Mouse (Mus musculus): ENCODE measurements around the gene Hist1h1a.
"Not testable (repeated sequence)": the region's sequence is repeated elsewhere in the genome, so short reads cannot be mapped to it uniquely, and the experiment has no call there.

The Hist1h1a gene

GRCm38 (mm10) chr13:23763586-23764323, at the start of gene Hist1h1a:
Gene Hist1h1a (plus strand): TSS chr13:23763666.
- peak; percentile 96 for DNase-seq (ENCODE audit: low read depth, low spot score)

DNA sequence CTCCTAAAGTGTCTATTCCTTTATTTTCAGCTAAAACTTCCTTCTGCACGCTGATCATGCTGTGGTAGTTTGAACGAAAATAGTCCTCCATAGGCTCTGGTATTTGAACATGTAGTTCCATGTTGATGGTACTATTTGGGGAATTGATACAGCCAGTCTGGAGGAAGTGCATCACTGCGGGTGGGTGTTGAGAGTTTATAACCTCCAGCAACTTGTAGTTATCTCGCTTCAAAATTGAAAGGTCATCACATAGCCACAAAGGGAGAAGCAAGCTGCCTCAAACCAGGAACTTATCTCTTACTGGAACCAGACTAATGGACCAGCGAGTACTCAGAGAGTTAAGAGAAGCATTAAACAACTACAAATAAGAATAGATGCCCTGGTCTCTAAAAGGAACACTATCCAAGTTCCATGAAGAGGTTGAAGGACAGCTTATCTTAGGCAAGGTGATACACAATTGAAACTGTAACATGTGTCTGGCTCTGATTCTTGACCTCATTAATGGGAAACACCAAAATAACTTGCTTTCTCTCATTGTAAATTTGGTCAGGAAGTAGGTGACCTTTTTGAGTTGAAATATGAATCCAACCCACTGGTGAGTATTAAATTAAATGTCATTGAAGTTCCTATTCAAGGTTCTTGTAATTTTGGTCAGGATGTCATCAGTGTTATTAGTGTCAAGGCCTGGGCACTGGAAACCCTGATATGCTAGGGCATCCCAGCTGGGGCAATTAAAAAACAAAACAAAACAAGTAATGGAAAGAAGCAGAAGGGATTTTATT, 47.0 kb upstream of the Hist1h1a start:
- no peak for DNase-seq (ENCODE audit: low read depth, low spot score)

DNA sequence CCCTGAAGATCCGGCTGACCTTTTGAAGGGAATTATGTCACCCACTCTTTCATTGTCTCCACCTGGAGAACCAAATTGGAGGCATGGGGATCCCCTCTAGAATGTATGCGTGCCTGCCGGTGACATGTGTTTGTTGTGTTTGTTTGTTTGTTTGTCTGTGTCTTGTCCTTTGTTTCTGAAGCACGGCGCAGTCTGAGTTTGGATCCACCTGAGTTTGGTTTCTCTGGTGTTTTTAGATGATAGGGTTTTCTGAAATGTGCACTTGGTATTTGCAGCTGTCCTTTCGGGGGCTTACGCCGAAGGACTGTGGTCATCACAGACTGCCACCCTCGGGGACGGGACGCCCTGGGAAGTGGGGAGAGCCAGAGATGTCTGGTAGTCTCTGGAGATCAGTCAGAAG, 46.3 kb upstream of the Hist1h1a start:
- no peak for DNase-seq (ENCODE audit: low read depth, low spot score)

GRCm38 (mm10) chr13:23717593-23718245, 45.7 kb upstream of the Hist1h1a start:
- DNase-seq (ENCODE audit: low read depth, low spot score), result not testable (repeated sequence)

DNA sequence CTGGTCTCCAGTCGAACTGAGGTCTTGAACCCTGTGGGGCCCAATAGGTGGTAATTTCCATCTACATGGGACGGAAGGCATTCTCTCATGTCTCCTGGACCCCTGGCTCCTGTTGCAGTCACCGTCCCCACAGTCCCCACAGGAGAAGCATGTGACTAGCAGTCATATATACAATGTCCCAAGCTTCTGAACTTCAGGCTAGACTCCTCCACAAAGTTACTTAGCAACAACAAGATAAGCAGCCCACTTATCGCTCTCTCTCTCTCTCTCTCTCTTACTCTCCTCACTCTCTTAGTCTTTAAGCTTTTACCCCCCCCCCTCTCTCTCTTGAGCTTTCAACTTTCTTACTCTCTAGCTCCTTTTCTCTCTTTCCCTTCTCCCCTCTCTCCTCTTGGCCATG, 39.2 kb upstream of the Hist1h1a start:
- DNase-seq (ENCODE audit: low read depth, low spot score), result no peak

DNA sequence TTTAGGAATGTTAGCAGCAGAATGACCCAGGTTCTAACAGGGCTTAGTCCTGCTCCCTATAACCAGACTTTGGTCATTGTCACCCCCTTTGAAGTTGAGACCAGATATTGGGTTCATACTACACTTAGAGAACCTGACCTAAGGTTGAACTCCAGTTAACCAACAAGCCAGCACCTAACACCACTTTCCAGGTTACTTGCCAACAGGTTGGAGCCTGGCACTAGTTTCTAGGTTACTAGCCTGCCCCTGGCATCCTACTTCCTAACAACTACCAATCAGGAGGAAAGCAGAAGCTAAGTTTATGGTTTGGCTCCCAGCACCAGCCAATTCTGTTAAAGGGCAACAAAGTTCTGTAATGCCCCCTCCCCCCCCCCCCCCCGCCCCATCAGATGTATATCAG, 38.3 kb upstream of the Hist1h1a start:
- no peak for DNase-seq (ENCODE audit: low read depth, low spot score)

- DNase-seq (ENCODE audit: low read depth, low spot score), result no peak
Observed at GRCm38 (mm10) chr13:23728472-23729191, 34.8 kb upstream of the Hist1h1a start.

- no peak for DNase-seq (ENCODE audit: low read depth, low spot score)
Observed at GRCm38 (mm10) chr13:23729192-23729525, 34.3 kb upstream of the Hist1h1a start.

GRCm38 (mm10) chr13:23729706-23730105, 33.8 kb upstream of the Hist1h1a start:
- DNase-seq (ENCODE audit: low read depth, low spot score), result no peak

GRCm38 (mm10) chr13:23730479-23730878, 33.0 kb upstream of the Hist1h1a start:
- DNase-seq (ENCODE audit: low read depth, low spot score), result no peak

- DNase-seq (ENCODE audit: low read depth, low spot score), result peak; percentile 80
Observed at GRCm38 (mm10) chr13:23732156-23732804, 31.2 kb upstream of the Hist1h1a start.

GRCm38 (mm10) chr13:23737091-23737490, 26.4 kb upstream of the Hist1h1a start:
- DNase-seq (ENCODE audit: low read depth, low spot score), result no peak

DNA sequence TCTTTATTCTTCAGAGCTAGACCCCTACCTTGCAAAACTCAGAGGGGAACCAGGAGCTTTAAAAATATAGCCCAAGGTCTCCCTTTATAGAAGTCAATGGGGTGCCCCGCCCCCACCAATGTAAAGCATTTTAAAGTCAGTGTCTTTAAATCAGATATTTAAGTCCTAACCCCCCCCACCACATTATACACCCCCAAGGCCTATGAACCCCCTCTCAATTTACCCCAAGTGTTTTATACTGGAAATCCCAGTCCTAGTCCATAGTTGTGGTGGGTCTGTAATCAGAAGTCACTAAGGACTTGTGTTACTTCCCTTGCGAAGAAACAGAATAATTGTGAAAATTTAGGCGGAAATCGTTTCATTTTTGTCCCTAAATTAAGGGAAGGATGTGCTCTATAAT, 25.4 kb upstream of the Hist1h1a start:
- no peak for DNase-seq (ENCODE audit: low read depth, low spot score)

DNA sequence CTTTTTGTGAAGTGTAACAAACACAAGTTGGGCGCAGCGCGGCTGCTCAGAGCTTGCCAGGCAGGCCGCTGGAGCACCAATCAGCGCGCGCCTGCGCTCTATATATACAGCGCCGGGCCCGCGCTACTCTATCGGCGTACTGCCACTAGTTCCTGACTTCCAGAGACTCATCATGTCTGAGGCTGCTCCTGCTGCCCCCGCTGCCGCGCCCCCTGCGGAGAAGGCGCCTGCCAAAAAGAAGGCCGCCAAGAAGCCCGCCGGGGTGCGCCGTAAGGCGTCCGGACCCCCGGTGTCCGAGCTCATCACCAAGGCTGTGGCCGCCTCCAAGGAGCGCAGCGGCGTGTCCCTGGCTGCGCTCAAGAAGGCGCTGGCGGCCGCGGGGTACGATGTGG, 24.8 kb upstream of the Hist1h1a start, which contains the start of gene Hist1h1c:
Gene Hist1h1c (plus strand): TSS at position 132 of the 392 bp plus-strand sequence.
- peak; percentile 93 for DNase-seq (ENCODE audit: low read depth, low spot score)

DNA sequence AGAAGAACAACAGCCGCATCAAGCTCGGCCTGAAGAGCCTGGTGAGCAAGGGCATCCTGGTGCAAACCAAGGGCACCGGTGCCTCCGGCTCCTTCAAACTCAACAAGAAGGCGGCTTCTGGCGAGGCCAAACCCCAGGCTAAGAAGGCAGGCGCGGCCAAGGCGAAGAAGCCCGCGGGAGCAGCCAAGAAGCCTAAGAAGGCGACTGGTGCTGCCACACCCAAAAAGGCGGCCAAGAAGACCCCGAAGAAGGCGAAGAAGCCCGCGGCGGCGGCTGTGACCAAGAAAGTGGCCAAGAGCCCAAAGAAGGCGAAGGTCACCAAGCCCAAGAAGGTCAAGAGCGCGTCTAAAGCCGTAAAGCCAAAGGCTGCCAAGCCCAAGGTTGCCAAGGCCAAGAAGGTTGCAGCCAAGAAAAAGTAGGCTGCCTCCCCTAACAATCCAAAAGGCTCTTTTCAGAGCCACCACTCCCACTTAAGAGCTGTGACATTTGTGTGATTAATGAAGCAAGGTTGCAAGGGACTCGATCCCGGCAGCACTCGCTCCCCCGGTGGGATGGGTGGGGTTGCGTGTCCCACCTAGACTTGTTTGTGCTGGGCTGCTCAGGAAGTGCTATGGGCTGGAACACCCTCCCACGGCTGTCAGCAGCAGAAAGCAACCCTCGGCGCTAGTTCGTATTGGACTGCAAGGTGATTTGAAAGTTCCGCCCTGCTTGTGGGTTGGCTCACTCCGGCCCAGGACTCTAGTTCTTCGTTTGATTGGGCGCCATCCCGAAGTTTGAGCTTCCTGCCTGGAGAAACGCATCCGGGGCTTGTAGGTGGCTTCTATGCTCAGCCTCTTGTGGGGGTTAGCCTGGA, 24.2 kb upstream of the Hist1h1a start:
- peak; percentile 99 for DNase-seq (ENCODE audit: low read depth, low spot score)

GRCm38 (mm10) chr13:23739922-23740252, 23.6 kb upstream of the Hist1h1a start:
- DNase-seq (ENCODE audit: low read depth, low spot score), result no peak

GRCm38 (mm10) chr13:23740256-23740840, 23.1 kb upstream of the Hist1h1a start:
- DNase-seq (ENCODE audit: low read depth, low spot score), result no peak

GRCm38 (mm10) chr13:23740910-23741309, 22.6 kb upstream of the Hist1h1a start:
- DNase-seq (ENCODE audit: low read depth, low spot score), result no peak

DNA sequence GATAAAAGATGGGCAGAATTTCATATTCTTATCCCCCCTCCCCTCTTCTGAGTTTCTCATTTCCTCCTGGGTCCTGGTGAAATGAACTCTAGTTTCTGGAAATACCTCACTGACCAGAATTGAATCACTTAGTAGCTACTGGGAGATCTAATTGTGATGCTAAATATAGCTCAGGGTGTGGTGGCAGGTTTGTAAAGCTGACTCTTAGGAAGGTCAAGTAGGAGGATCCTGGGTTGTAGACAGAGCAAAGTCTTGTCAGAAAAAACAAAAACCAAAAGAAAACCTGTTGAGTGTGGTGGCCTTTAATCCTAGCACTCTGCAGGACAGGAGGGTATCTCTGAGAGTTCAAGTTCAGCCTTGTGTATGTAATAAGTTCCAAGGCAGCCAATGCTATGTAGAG, 21.5 kb upstream of the Hist1h1a start:
- DNase-seq (ENCODE audit: low read depth, low spot score), result no peak

DNA sequence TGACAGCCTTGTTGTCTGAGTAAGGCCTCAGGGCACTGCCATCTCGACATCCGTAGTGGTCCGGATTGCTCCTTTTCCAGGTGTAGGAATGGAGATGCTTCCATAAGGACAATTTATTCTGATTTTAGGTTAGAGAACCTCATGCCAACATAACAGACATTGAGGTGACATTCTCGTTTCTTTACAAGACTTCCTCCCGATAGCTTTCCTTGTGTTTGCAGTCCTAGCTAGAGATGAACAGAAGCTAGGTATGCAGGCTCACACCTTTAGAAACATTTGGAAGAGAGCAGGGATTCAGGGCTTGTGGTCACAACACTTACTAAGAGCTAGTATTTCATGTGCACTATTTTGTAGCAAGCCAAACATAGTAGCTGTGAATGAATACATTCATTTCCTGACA, 20.3 kb upstream of the Hist1h1a start:
- no peak for DNase-seq (ENCODE audit: low read depth, low spot score)

Data from brain, adult 2 months (tissue).